Mouse (Mus musculus): ENCODE results near the gene Hand1. TPM values are rescaled to one million over a fixed set of nuclear protein-coding genes. Genes with fewer than 3 reads are reported as not detected.

Gene Hand1
- total RNA-seq, 1 experiment from 2014 or later = not detected

GRCm38 (mm10) chr11:57811006-57811405 is 21.6 kb downstream of the Hand1 start:
- no peak for ATAC-seq (replicated peaks; ENCODE audit: insufficient number of reproducible peaks, low FRiP score, low TSS enrichment, poor library complexity, severe bottlenecking)

- no peak for ATAC-seq (replicated peaks; ENCODE audit: insufficient number of reproducible peaks, low FRiP score, low TSS enrichment, poor library complexity, severe bottlenecking)
Observed at GRCm38 (mm10) chr11:57809732-57810098, 22.9 kb downstream of the Hand1 start.

- no peak for ATAC-seq (replicated peaks; ENCODE audit: insufficient number of reproducible peaks, low FRiP score, low TSS enrichment, poor library complexity, severe bottlenecking)
Observed at GRCm38 (mm10) chr11:57809017-57809731, 23.4 kb downstream of the Hand1 start.

- ATAC-seq (replicated peaks; ENCODE audit: insufficient number of reproducible peaks, low FRiP score, low TSS enrichment, poor library complexity, severe bottlenecking) = no peak
Observed at GRCm38 (mm10) chr11:57805047-57805446, 27.6 kb downstream of the Hand1 start.

GRCm38 (mm10) chr11:57802511-57802870 is 30.1 kb downstream of the Hand1 start:
- ATAC-seq (replicated peaks; ENCODE audit: insufficient number of reproducible peaks, low FRiP score, low TSS enrichment, poor library complexity, severe bottlenecking) = no peak

GRCm38 (mm10) chr11:57801766-57802510 is 30.7 kb downstream of the Hand1 start:
- no peak for ATAC-seq (replicated peaks; ENCODE audit: insufficient number of reproducible peaks, low FRiP score, low TSS enrichment, poor library complexity, severe bottlenecking)

- ATAC-seq (replicated peaks; ENCODE audit: insufficient number of reproducible peaks, low FRiP score, low TSS enrichment, poor library complexity, severe bottlenecking) = peak; percentile 99
Observed at GRCm38 (mm10) chr11:57800971-57801765, 31.4 kb downstream of the Hand1 start, which contains the start of gene Sap30l. Sap30l (plus strand) TSS chr11:57801637.

GRCm38 (mm10) chr11:57800266-57800951 is 32.2 kb downstream of the Hand1 start:
- ATAC-seq (replicated peaks; ENCODE audit: insufficient number of reproducible peaks, low FRiP score, low TSS enrichment, poor library complexity, severe bottlenecking) = peak; percentile 8; the same call in 1 of the 2 replicates

GRCm38 (mm10) chr11:57799456-57799855 is 33.2 kb downstream of the Hand1 start:
- no peak for ATAC-seq (replicated peaks; ENCODE audit: insufficient number of reproducible peaks, low FRiP score, low TSS enrichment, poor library complexity, severe bottlenecking)

GRCm38 (mm10) chr11:57797828-57798227 is 34.8 kb downstream of the Hand1 start:
- no peak for ATAC-seq (replicated peaks; ENCODE audit: insufficient number of reproducible peaks, low FRiP score, low TSS enrichment, poor library complexity, severe bottlenecking)

GRCm38 (mm10) chr11:57795086-57795485 is 37.5 kb downstream of the Hand1 start:
- no peak for ATAC-seq (replicated peaks; ENCODE audit: insufficient number of reproducible peaks, low FRiP score, low TSS enrichment, poor library complexity, severe bottlenecking)

GRCm38 (mm10) chr11:57790866-57791535 is 41.6 kb downstream of the Hand1 start:
- ATAC-seq (replicated peaks; ENCODE audit: insufficient number of reproducible peaks, low FRiP score, low TSS enrichment, poor library complexity, severe bottlenecking) = no peak

GRCm38 (mm10) chr11:57787913-57788312 is 44.7 kb downstream of the Hand1 start:
- ATAC-seq (replicated peaks; ENCODE audit: insufficient number of reproducible peaks, low FRiP score, low TSS enrichment, poor library complexity, severe bottlenecking) = peak; percentile 61

GRCm38 (mm10) chr11:57786616-57787418 is 45.8 kb downstream of the Hand1 start:
- no peak for ATAC-seq (replicated peaks; ENCODE audit: insufficient number of reproducible peaks, low FRiP score, low TSS enrichment, poor library complexity, severe bottlenecking)

- ATAC-seq (replicated peaks; ENCODE audit: insufficient number of reproducible peaks, low FRiP score, low TSS enrichment, poor library complexity, severe bottlenecking) = no peak
Observed at GRCm38 (mm10) chr11:57779824-57780223, 52.8 kb downstream of the Hand1 start.
